Mouse (Mus musculus): Measurements from ENCODE around the gene Kif18b.
A peak's percentile ranks its signal among the peaks of the same experiment; 100 is the strongest.

Kif18b gene

DNA sequence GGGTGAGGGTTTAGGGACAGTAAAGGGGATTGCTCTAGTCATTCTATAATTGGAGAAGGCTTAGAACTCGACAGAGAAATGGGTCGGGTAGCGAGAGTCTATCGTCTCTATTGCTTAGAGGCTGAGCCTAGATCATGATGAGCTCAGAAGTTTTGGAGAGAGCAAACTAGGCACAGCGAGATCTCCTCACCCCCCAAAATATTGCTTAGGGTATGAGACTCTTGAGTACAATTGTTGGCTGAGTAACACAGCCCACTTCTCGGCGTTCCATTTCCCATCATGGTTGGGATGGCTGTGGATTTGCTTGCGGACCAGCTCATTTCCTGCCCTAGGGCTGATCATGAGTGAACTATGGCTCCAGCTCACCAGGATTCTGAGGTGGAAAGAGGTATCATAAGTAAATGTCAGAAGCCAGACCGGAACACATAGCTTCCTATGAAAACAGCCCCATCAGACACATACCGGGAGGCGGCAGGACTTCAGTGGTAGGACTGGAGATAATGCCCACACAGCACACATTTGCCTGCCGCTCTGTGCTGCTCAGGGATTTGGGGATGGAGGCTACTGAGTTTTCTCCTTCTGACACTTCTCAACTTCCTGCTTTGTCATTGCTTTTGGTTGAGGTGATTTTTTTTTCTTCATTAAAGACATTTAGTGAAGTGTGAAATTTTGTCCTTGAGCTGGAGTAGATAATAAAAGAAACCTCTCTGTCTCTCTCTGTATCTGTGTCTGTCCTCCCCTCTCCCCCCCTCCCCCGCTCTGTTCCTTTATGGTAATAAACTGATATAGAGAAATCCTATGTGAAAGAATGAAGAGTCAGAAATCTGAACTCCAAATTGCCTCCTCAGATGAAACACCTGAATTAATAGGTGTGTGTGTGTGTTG is 43.4 kb downstream of the Kif18b start:
- DNase-seq (ENCODE audit: low spot score in 2 of 2): no peak

DNA sequence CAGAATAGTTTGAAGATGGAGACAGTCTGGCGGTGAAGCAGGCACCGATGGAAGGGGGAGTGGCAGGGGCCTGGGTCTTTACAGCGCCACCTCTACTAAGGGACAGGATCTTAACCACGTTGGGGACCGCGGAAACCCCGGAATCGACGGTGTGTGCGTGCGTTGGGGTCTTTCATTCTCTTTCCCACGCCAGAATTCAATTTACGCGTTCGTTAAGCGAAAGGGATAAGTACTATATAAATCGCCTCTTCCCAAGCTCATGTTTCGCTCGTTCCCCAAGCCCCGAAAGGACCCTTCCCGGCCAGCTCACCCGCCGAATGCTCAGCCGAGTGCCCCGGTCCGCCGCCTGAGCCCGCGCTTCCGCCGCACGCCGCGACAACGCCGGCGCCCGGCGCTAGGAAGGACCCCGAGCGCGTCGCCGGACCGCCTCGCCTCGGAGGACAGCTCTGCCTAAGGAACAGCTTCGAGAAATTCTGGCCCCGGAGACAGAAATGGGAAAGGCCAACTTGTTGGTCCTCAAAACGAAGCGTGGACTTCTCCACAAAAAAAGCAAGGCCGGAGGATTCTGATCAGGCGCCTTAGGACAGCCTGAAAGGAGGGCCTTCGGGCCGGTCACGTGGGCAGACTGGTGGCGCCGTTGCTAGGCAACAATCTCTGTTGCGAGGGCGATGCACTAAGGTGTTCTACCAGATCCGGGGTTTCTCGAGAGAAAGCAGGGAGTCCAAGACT is 44.2 kb downstream of the Kif18b start, which contains the start of the genes Eftud2 and Ccdc103:
Gene Eftud2 (minus strand): TSS at position 401 of the 729 bp plus-strand sequence.
Gene Ccdc103 (plus strand): TSS at position 620 of the 729 bp plus-strand sequence.
- peak; percentile 87 to 91 for DNase-seq (ENCODE audit: low spot score in 2 of 2)

DNA sequence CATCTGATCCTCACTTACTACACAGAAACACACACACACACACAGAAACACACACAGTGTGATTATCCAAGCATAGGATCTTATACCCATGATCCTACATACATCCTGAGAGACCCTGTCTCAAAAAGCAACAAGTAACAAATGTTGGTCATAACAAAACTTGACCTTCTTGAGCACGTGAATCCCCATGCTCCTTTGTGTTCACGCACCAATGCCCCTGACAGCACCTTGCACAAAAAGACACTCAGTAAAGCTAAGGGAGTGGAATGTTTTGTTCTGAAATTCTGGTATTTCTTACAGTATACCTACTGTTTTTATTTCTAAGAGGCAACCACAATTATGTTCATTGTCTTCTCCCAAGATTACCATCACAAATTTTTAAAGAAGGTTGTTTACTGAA is 45.4 kb downstream of the Kif18b start:
- no peak for DNase-seq (ENCODE audit: low spot score in 2 of 2)

DNA sequence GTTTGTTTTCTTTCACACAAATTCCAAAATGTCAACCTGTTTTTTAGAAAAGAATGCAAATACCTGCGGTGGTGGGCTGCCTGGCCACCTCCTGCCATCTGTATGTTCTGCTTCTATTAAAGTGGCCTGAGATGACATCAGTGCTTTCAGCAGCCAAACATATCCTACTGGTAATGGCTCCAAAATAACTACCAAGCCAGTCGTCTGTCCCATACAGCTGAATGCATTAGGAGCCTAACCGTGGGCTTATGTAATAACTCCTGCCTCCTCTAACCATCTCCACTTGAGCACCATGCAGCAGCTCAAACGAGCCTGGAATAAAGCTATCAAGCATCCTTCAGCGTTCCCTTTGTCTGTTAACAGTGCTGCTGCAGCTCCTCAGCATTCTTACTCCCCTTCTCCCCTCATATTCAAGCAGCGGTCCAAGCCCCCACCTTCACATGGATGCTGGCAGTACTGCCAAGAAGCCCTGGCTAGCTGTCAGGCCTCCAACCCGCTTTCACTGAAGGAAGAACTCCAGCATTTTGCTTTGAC is 50.1 kb downstream of the Kif18b start:
- no peak for DNase-seq (ENCODE audit: low spot score in 2 of 2)

DNA sequence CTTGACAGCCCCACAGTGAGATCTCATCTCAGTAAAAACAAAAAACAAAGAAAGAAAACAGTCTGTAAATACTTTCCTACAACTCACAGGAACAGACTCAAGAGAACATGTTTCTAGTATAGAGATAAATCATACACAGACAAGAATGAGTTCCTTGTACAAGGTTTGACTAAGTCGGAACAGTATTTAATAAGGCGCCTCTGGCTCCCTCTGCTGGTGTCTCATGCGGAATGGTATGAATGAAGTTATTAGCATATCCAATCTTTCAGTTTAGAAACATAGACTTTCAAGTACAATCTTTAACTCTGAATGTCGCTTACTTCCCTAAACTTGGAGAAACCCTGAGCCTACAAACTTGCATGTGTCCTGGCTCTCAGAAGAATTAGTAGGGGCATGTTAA is 60.7 kb downstream of the Kif18b start:
- DNase-seq (ENCODE audit: low spot score in 2 of 2): no peak

DNA sequence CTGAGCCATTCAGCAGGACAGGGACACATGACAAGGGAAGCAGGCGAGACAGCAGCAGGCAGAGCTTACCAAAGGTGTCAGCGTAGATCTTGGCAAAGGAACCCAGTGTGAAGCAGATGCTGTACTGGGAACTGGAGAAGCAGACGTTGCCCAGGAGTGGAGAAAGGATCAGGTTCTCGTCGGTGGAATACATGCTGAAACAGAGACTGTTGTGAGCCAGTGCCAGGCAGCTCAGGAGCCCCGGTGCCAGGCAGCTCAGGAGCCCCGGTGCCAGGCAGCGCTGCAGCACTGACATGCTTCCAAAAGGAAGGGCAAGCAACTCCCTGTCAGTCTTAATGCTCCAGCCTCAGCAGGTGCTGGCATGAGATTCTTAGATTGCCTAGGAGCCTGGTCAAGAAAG is 65.0 kb downstream of the Kif18b start:
- no peak for DNase-seq (ENCODE audit: low spot score in 2 of 2)

DNA sequence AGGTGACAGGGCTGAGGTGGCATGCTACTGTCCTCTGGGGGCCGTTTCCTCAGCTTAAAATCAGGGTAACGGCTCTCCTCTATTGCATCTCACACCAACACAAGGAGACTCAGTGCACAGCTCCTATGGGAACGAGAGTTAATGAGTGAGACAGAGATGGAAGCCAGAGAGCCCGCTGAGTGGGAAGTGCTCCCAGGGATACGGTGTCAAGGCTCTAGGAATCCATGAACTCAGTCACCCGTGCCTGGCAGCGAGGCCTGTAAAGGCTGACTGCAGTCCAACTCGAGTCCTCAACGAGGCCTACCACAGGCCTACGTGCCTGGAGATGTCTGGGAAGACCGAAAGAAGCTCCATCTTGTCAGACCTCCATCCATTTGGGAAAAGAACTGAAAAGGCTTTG is 66.0 kb downstream of the Kif18b start:
- no peak for DNase-seq (ENCODE audit: low spot score in 2 of 2)

DNA sequence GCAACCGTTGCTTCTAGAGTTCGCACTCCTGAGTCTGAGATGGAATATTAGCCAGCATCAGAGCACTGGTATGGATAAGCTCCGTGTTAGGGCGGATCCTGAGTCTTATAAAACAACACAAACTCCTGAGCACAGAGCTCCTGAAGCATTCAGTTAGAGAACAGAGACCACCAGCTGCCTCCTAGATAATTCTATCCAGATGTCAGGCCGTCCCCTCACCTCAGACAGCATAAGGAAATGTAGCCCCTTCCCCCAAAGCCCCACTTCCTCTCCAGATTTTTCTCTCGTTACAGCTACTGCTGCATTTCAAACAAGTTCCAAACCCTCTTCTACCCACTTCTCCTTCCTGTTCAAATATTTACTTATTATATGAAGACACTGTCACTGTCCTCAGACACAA is 69.0 kb downstream of the Kif18b start:
- DNase-seq (ENCODE audit: low spot score in 2 of 2): no peak
